Mouse (Mus musculus): ENCODE results near the gene Atg101. TPM values are rescaled to one million over a fixed set of nuclear protein-coding genes. Genes with fewer than 3 reads are reported as not detected.

Atg101 gene
- total and polyA plus RNA-seq, 2 experiments: 63.2 to 89.3 TPM

DNA sequence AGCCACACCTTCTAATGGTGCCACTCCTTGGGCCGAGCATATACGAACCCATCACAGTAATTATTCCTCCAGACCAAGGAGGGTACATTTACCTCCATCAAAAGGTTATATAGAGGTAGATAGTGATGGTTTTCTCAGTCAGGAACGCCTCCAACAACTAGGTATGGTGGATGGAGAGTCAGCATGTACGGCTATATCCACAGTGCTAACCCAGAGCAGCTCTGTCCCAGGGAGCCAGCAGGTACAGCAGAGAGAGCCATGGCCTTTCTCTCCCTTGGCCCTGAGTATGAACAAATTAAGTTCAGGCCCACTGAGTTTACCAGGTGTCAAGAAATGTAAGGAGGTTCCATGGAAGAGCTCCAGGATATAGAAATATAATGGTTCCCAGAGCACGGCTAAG lies 32.1 kb upstream of the Atg101 start:
- no peaks in the 10 kb centered on the region for H3K36me3 ChIP-seq (ENCODE audit: control insufficient read depth, insufficient read depth, low read length)
- no peak overlapping the region for H3K4me3 ChIP-seq (ENCODE audit: insufficient read depth, low read depth, low read length)
- 94% methylated on average over 5 of the region's 5 CpGs for WGBS
- TF ChIP-seq POLR2A (IDR thresholded peaks at IDR 0.05; ENCODE audit: extremely low read depth, insufficient read depth, low read length) (no peak), CTCF (IDR thresholded peaks at IDR 0.05; ENCODE audit: low read depth, low read length) (no peak)
- H3K4me1 ChIP-seq (ENCODE audit: control insufficient read depth, insufficient read depth, low read length): peaks cover 9% of the 10 kb centered on the region
- H3K27ac ChIP-seq (replicated peaks; ENCODE audit: insufficient read depth, low read depth, low read length): no peak overlapping the region
- DNase-seq (ENCODE audit: extremely low read depth, low read depth, low spot score): no peak
- no peak overlapping the region for H3K9ac ChIP-seq (ENCODE audit: low read depth, low read length)
- no peaks in the 10 kb centered on the region for H3K79me2 ChIP-seq (ENCODE audit: control insufficient read depth, insufficient read depth, low read length)
- H3K27me3 ChIP-seq (ENCODE audit: control insufficient read depth, insufficient read depth, low read length): no peaks in the 10 kb centered on the region

DNA sequence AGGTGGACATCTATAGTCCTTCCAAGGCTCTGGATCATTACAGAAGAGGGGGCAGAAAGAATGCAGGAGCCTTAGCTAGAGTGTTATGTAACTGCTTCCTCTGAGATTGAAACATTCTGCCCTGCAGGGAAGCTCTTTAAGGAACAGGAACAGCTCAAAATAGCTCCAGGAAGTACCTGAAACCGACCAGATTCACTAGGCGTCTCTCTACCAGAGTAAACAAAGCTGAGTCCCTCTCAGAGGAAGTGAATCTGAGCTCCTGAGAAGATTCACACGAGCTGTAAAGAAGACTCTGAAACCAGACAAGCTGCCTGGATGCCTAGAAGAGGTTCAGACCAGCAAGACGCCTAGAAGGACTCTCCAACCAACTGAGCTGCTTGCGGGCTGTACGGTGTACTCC lies 31.5 kb upstream of the Atg101 start:
- H3K79me2 ChIP-seq (ENCODE audit: control insufficient read depth, insufficient read depth, low read length): no peaks in the 10 kb centered on the region
- H3K36me3 ChIP-seq (ENCODE audit: control insufficient read depth, insufficient read depth, low read length): no peaks in the 10 kb centered on the region
- H3K9ac ChIP-seq (ENCODE audit: low read depth, low read length): no peak overlapping the region
- peaks cover 5% of the 10 kb centered on the region for H3K4me1 ChIP-seq (ENCODE audit: control insufficient read depth, insufficient read depth, low read length)
- TF ChIP-seq POLR2A (IDR thresholded peaks at IDR 0.05; ENCODE audit: extremely low read depth, insufficient read depth, low read length) (no peak), CTCF (IDR thresholded peaks at IDR 0.05; ENCODE audit: low read depth, low read length) (no peak)
- H3K4me3 ChIP-seq (ENCODE audit: insufficient read depth, low read depth, low read length): no peak overlapping the region
- no peaks in the 10 kb centered on the region for H3K27me3 ChIP-seq (ENCODE audit: control insufficient read depth, insufficient read depth, low read length)
- peak; percentile 40 for DNase-seq (ENCODE audit: extremely low read depth, low read depth, low spot score)
- H3K27ac ChIP-seq (replicated peaks; ENCODE audit: insufficient read depth, low read depth, low read length): no peak overlapping the region
- 82% methylated on average over 6 of the region's 6 CpGs for WGBS

DNA sequence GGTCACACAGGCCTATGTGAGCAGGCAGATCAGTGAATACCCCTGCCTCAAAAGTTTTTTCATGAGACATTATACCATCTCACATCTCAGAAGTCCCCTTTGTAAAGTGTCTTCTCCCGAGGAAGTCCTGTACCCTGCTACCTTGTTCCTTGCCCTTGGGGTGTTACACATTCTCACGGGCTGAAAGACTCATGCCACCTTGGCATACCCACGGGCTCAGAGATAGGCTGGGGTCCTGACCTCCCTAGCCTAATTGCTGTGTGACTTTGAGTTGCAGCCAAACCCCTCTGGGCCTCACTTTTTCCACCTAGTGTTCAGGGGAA lies 30.5 kb upstream of the Atg101 start:
- Histone ChIP-seq H3K36me3 (ENCODE audit: control insufficient read depth, insufficient read depth, low read length) (no peaks in the 10 kb centered on the region), H3K27ac (replicated peaks; ENCODE audit: insufficient read depth, low read depth, low read length) (no peak overlapping the region), H3K4me3 (ENCODE audit: insufficient read depth, low read depth, low read length) (peak overlapping the region; percentile 72), H3K27me3 (ENCODE audit: control insufficient read depth, insufficient read depth, low read length) (no peaks in the 10 kb centered on the region), H3K79me2 (ENCODE audit: control insufficient read depth, insufficient read depth, low read length) (no peaks in the 10 kb centered on the region), H3K4me1 (ENCODE audit: control insufficient read depth, insufficient read depth, low read length) (peaks cover 2% of the 10 kb centered on the region), H3K9ac (ENCODE audit: low read depth, low read length) (peak overlapping the region; percentile 52; the same call in 1 of the 2 replicates)
- DNase-seq (ENCODE audit: extremely low read depth, low read depth, low spot score): no peak
- TF ChIP-seq CTCF (IDR thresholded peaks at IDR 0.05; ENCODE audit: low read depth, low read length) (no peak), POLR2A (IDR thresholded peaks at IDR 0.05; ENCODE audit: extremely low read depth, insufficient read depth, low read length) (no peak)
- WGBS: 45% methylated on average over 3 of the region's 3 CpGs

DNA sequence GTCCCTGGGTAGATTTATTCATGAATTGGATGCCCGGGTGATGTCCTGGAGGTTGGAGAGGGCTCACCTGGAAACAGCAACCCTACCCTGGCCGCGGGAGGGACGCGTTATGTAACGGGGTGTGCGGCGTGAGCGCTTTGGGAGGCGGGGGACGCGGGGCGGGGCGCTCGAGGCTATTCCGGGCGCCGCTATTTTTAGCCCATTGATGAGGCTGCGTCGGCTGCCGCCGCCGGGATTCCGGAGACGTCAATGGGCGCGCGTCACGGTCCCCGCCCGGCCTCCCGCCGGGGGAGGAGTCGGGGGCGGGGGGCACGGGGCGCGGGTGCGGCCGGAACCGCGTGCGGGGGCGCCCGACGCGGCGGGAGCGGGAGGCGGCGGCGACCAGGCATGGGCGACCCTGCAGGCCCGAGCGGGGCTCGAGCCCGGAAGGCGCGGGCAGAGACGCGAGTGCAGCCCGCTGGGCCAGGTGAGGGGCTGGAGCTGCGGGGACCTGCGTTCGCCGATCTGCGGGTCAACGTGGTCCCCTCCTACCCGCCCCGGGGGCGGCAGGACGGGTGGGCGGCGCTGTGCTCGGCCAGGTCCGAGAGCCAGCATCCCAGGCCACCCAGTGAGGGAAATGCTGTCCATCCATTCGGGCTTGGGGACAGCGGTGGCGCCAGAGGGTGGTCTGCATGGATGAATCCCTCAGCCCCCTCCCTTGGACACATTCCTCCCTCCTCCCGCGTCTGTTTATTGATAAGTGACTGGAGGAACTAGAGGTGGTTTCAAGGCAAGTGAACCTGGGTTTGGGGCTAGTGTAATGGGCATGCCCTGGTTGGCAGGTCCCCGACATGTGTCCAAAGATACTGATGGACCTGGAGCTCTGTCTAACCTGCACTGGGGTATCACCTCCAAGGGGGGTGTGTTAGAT lies 29.9 kb upstream of the Atg101 start, which contains the start of gene Nr4a1:
TSS of gene Nr4a1 (plus strand) at position 384 of the 910 bp plus-strand sequence.
- Histone ChIP-seq H3K36me3 (ENCODE audit: control insufficient read depth, insufficient read depth, low read length) (no peaks in the 10 kb centered on the region), H3K27ac (replicated peaks; ENCODE audit: insufficient read depth, low read depth, low read length) (no peak within 1 kb of the TSS), H3K9ac (ENCODE audit: low read depth, low read length) (peak within 1 kb of the TSS; percentile 81), H3K4me1 (ENCODE audit: control insufficient read depth, insufficient read depth, low read length) (peaks cover 2% of the 10 kb centered on the region), H3K79me2 (ENCODE audit: control insufficient read depth, insufficient read depth, low read length) (no peaks in the 10 kb centered on the region), H3K27me3 (ENCODE audit: control insufficient read depth, insufficient read depth, low read length) (no peaks in the 10 kb centered on the region), H3K4me3 (ENCODE audit: insufficient read depth, low read depth, low read length) (peak within 1 kb of the TSS; percentile 72)
- peak; percentile 48 for DNase-seq (ENCODE audit: extremely low read depth, low read depth, low spot score)
- 5% methylated on average over 80 of the region's 82 CpGs for WGBS
- no peak for TF ChIP-seq POLR2A (IDR thresholded peaks at IDR 0.05; ENCODE audit: extremely low read depth, insufficient read depth, low read length)
- TF ChIP-seq CTCF (IDR thresholded peaks at IDR 0.05; ENCODE audit: low read depth, low read length): no peak

DNA sequence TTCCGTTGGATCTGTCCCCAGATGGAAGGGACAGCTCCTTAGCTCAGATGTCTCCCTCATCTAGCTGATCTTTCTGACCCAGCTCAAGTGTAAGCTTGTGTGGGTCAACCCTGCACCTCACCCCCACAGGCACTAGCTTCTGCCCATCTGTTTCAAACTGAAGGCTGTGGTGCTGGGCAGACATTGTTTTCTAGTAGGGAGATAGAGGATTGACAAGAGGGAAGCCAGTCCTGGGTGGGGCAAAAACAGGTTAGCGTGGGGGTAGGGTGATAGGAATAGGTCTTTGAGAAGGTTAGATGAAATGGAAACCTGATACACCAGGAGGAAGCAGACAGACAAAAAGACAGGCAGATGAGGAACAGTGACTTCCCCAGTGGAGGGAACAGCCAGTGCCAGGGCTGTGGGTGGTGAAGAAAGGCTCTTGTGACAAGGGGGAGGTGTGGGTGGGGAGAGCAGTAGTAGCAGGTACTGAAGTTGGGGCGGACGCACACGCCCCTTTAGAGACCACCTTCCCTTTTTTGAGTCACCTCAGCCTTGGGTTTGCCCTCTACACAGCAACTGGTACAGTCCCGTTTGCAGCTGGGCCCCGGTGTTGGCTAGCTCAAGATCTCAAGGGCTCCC lies 28.1 kb upstream of the Atg101 start:
- no peaks in the 10 kb centered on the region for H3K27me3 ChIP-seq (ENCODE audit: control insufficient read depth, insufficient read depth, low read length)
- H3K27ac ChIP-seq (replicated peaks; ENCODE audit: insufficient read depth, low read depth, low read length): no peak overlapping the region
- H3K36me3 ChIP-seq (ENCODE audit: control insufficient read depth, insufficient read depth, low read length): no peaks in the 10 kb centered on the region
- no peak overlapping the region for H3K4me3 ChIP-seq (ENCODE audit: insufficient read depth, low read depth, low read length)
- no peak overlapping the region for H3K9ac ChIP-seq (ENCODE audit: low read depth, low read length)
- DNase-seq (ENCODE audit: extremely low read depth, low read depth, low spot score): no peak
- peaks cover 6% of the 10 kb centered on the region for H3K4me1 ChIP-seq (ENCODE audit: control insufficient read depth, insufficient read depth, low read length)
- no peaks in the 10 kb centered on the region for H3K79me2 ChIP-seq (ENCODE audit: control insufficient read depth, insufficient read depth, low read length)
- whole genome bisulfite sequencing: 87% methylated on average over 7 of the region's 7 CpGs
- TF ChIP-seq CTCF (IDR thresholded peaks at IDR 0.05; ENCODE audit: low read depth, low read length) (no peak), POLR2A (IDR thresholded peaks at IDR 0.05; ENCODE audit: extremely low read depth, insufficient read depth, low read length) (no peak)

Measured in liver, adult 2 months (tissue).